Mouse (Mus musculus): Measurements from ENCODE around the gene Olfr47. TPM values are rescaled to one million over a fixed set of nuclear protein-coding genes. Genes with fewer than 3 reads are reported as not detected.

Olfr47 gene
- polyA plus RNA-seq, 1 experiment from 2014 or later = not detected

GRCm38 (mm10) chr6:43280481-43280880, 49.2 kb downstream of the Olfr47 start:
- Histone ChIP-seq H3K9me3 (ENCODE audit: control insufficient read depth, low read depth, low read length) (no peaks in the 10 kb centered on the region), H3K27ac (ENCODE audit: low read length) (no peak overlapping the region), H3K9ac (replicated peaks; ENCODE audit: low read depth, low read length) (no peak overlapping the region), H3K4me1 (ENCODE audit: control insufficient read depth, insufficient read depth, low read length) (no peaks in the 10 kb centered on the region), H3K4me3 (ENCODE audit: low read depth, low read length) (no peak overlapping the region), H3K36me3 (ENCODE audit: control insufficient read depth, insufficient read depth, low read length) (peaks cover 54% of the 10 kb centered on the region), H3K27me3 (ENCODE audit: control insufficient read depth, insufficient read depth, low read length) (no peaks in the 10 kb centered on the region), H3K4me2 (replicated peaks; ENCODE audit: low read depth, low read length) (no peak overlapping the region)
- 91% methylated on average over 5 of the region's 5 CpGs for WGBS
- ATAC-seq (ENCODE audit: insufficient number of reproducible peaks, insufficient read depth, low FRiP score, low read depth) = no peak

Other genes starting within 250 kb of the Olfr47 start
- not detected in 2 replicates for gene Olfr441, start 125.2 kb upstream of the Olfr47 start, polyA plus RNA-seq (2014; fragmentation: Nextera tagmentation; extraction: Ambion mirVana)
- gene Olfr237-ps1, start 85.0 kb upstream of the Olfr47 start, polyA plus RNA-seq (2014; fragmentation: Nextera tagmentation; extraction: Ambion mirVana) = not detected in 2 replicates
- gene Olfr437, start 68.2 kb upstream of the Olfr47 start, polyA plus RNA-seq (2014; fragmentation: Nextera tagmentation; extraction: Ambion mirVana) = not detected in 2 replicates
- not detected in 2 replicates for gene Olfr13, start 59.4 kb upstream of the Olfr47 start, polyA plus RNA-seq (2014; fragmentation: Nextera tagmentation; extraction: Ambion mirVana)
- gene Olfr435, start 34.4 kb upstream of the Olfr47 start, polyA plus RNA-seq (2014; fragmentation: Nextera tagmentation; extraction: Ambion mirVana) = not detected in 2 replicates
- gene Olfr434, start 18.5 kb upstream of the Olfr47 start, polyA plus RNA-seq (2014; fragmentation: Nextera tagmentation; extraction: Ambion mirVana) = not detected in 2 replicates
- 17.6 and 20.1 TPM in 2 replicates for gene Arhgef5, start 34.1 kb downstream of the Olfr47 start, polyA plus RNA-seq (2014; fragmentation: Nextera tagmentation; extraction: Ambion mirVana)
- not detected in 2 replicates for gene Nobox, start 78.0 kb downstream of the Olfr47 start, polyA plus RNA-seq (2014; fragmentation: Nextera tagmentation; extraction: Ambion mirVana)

Measured in stomach, embryonic 14.5 days (tissue).